Mouse (Mus musculus): Measurements from ENCODE around the gene Prkrip1. TPM values are rescaled to one million over a fixed set of nuclear protein-coding genes. Genes with fewer than 3 reads are reported as not detected.

Prkrip1 gene
- 54.0 and 63.0 TPM in 2 replicates for polyA plus RNA-seq (2015; fragmentation: Nextera tagmentation; extraction: Ambion mirVana)

GRCm38 (mm10) chr5:136198474-136199391, at the start of gene Prkrip1:
Prkrip1 (minus strand) TSS chr5:136198963.
- Histone ChIP-seq H3K36me3 (ENCODE audit: control insufficient read depth, insufficient read depth) (peaks cover 12% of the 10 kb centered on the region), H3K27ac (ENCODE audit: low read length) (peak within 1 kb of the TSS; percentile 91), H3K9me3 (ENCODE audit: control insufficient read depth, low read length) (no peaks in the 10 kb centered on the region), H3K4me2 (ENCODE audit: low read length) (peak within 1 kb of the TSS; percentile 97), H3K9ac (replicated peaks; ENCODE audit: low read depth, low read length) (peak within 1 kb of the TSS; percentile 88), H3K4me1 (replicated peaks; ENCODE audit: control insufficient read depth, insufficient read depth, low read length) (peaks cover 14% of the 10 kb centered on the region), H3K27me3 (replicated peaks; ENCODE audit: control insufficient read depth, insufficient read depth, low read length) (no peaks in the 10 kb centered on the region), H3K4me3 (replicated peaks; ENCODE audit: low read length) (peak within 1 kb of the TSS; percentile 73)
- peak; percentile 87 for ATAC-seq
- WGBS, result under 1% methylated on average over 62 of the region's 62 CpGs

- no peak overlapping the region for H3K4me2 ChIP-seq (ENCODE audit: low read length)
- H3K36me3 ChIP-seq (ENCODE audit: control insufficient read depth, insufficient read depth), result peaks cover 3% of the 10 kb centered on the region; the same call in 1 of the 2 replicates
- WGBS, result 65% methylated on average over 6 of the region's 6 CpGs
- no peaks in the 10 kb centered on the region for H3K9me3 ChIP-seq (ENCODE audit: control insufficient read depth, low read length)
- H3K9ac ChIP-seq (replicated peaks; ENCODE audit: low read depth, low read length), result no peak overlapping the region
- H3K27ac ChIP-seq (ENCODE audit: low read length), result no peak overlapping the region
- peaks cover 8% of the 10 kb centered on the region for H3K4me1 ChIP-seq (replicated peaks; ENCODE audit: control insufficient read depth, insufficient read depth, low read length)
- no peak overlapping the region for H3K4me3 ChIP-seq (replicated peaks; ENCODE audit: low read length)
- no peaks in the 10 kb centered on the region for H3K27me3 ChIP-seq (replicated peaks; ENCODE audit: control insufficient read depth, insufficient read depth, low read length)
- no peak for ATAC-seq
Measured at GRCm38 (mm10) chr5:136248441-136248840, 49.7 kb upstream of the Prkrip1 start.

GRCm38 (mm10) chr5:136246452-136246838, 47.7 kb upstream of the Prkrip1 start, which contains the start of gene Sh2b2:
Sh2b2 (minus strand) TSS chr5:136246556.
- Histone ChIP-seq H3K27ac (ENCODE audit: low read length) (no peak within 1 kb of the TSS), H3K4me2 (ENCODE audit: low read length) (peak within 1 kb of the TSS; percentile 93), H3K4me3 (replicated peaks; ENCODE audit: low read length) (peak within 1 kb of the TSS; percentile 88), H3K9ac (replicated peaks; ENCODE audit: low read depth, low read length) (peak within 1 kb of the TSS; percentile 95), H3K9me3 (ENCODE audit: control insufficient read depth, low read length) (no peaks in the 10 kb centered on the region), H3K4me1 (replicated peaks; ENCODE audit: control insufficient read depth, insufficient read depth, low read length) (peaks cover 24% of the 10 kb centered on the region), H3K36me3 (ENCODE audit: control insufficient read depth, insufficient read depth) (peaks cover 3% of the 10 kb centered on the region; the same call in 1 of the 2 replicates), H3K27me3 (replicated peaks; ENCODE audit: control insufficient read depth, insufficient read depth, low read length) (no peaks in the 10 kb centered on the region)
- ATAC-seq, result no peak
- WGBS, result 86% methylated on average over 2 of the region's 2 CpGs

GRCm38 (mm10) chr5:136245541-136246451, 47.0 kb upstream of the Prkrip1 start:
- Histone ChIP-seq H3K4me1 (replicated peaks; ENCODE audit: control insufficient read depth, insufficient read depth, low read length) (peaks cover 24% of the 10 kb centered on the region), H3K27ac (ENCODE audit: low read length) (peak overlapping the region; percentile 61; the same call in 1 of the 2 replicates), H3K9me3 (ENCODE audit: control insufficient read depth, low read length) (no peaks in the 10 kb centered on the region), H3K36me3 (ENCODE audit: control insufficient read depth, insufficient read depth) (peaks cover 3% of the 10 kb centered on the region; the same call in 1 of the 2 replicates), H3K9ac (replicated peaks; ENCODE audit: low read depth, low read length) (peak overlapping the region; percentile 95), H3K4me2 (ENCODE audit: low read length) (peak overlapping the region; percentile 93), H3K4me3 (replicated peaks; ENCODE audit: low read length) (peak overlapping the region; percentile 88), H3K27me3 (replicated peaks; ENCODE audit: control insufficient read depth, insufficient read depth, low read length) (no peaks in the 10 kb centered on the region)
- no peak for ATAC-seq
- 17% methylated on average over 15 of the region's 15 CpGs for WGBS

GRCm38 (mm10) chr5:136244762-136245540, 46.2 kb upstream of the Prkrip1 start:
- no peaks in the 10 kb centered on the region for H3K27me3 ChIP-seq (replicated peaks; ENCODE audit: control insufficient read depth, insufficient read depth, low read length)
- no peaks in the 10 kb centered on the region for H3K9me3 ChIP-seq (ENCODE audit: control insufficient read depth, low read length)
- H3K9ac ChIP-seq (replicated peaks; ENCODE audit: low read depth, low read length), result peak overlapping the region; percentile 95
- WGBS, result under 1% methylated on average over 40 of the region's 57 CpGs
- H3K36me3 ChIP-seq (ENCODE audit: control insufficient read depth, insufficient read depth), result no peaks in the 10 kb centered on the region
- ATAC-seq, result peak; percentile 90
- peak overlapping the region; percentile 88 for H3K4me3 ChIP-seq (replicated peaks; ENCODE audit: low read length)
- H3K4me1 ChIP-seq (replicated peaks; ENCODE audit: control insufficient read depth, insufficient read depth, low read length), result peaks cover 24% of the 10 kb centered on the region
- H3K4me2 ChIP-seq (ENCODE audit: low read length), result peak overlapping the region; percentile 93
- peak overlapping the region; percentile 87 for H3K27ac ChIP-seq (ENCODE audit: low read length)

GRCm38 (mm10) chr5:136243851-136244761, 45.3 kb upstream of the Prkrip1 start:
- peak overlapping the region; percentile 87 for H3K27ac ChIP-seq (ENCODE audit: low read length)
- peak overlapping the region; percentile 93 for H3K4me2 ChIP-seq (ENCODE audit: low read length)
- H3K9me3 ChIP-seq (ENCODE audit: control insufficient read depth, low read length), result no peaks in the 10 kb centered on the region
- 0% methylated on average over 62 of the region's 67 CpGs for WGBS
- ATAC-seq, result peak; percentile 70
- H3K36me3 ChIP-seq (ENCODE audit: control insufficient read depth, insufficient read depth), result no peaks in the 10 kb centered on the region
- H3K9ac ChIP-seq (replicated peaks; ENCODE audit: low read depth, low read length), result peak overlapping the region; percentile 95
- H3K4me1 ChIP-seq (replicated peaks; ENCODE audit: control insufficient read depth, insufficient read depth, low read length), result peaks cover 24% of the 10 kb centered on the region
- H3K27me3 ChIP-seq (replicated peaks; ENCODE audit: control insufficient read depth, insufficient read depth, low read length), result no peaks in the 10 kb centered on the region
- H3K4me3 ChIP-seq (replicated peaks; ENCODE audit: low read length), result peak overlapping the region; percentile 88

- no peaks in the 10 kb centered on the region for H3K27me3 ChIP-seq (replicated peaks; ENCODE audit: control insufficient read depth, insufficient read depth, low read length)
- no peak overlapping the region for H3K4me2 ChIP-seq (ENCODE audit: low read length)
- 77% methylated on average over 6 of the region's 6 CpGs for WGBS
Measured at GRCm38 (mm10) chr5:136241161-136241560, 42.4 kb upstream of the Prkrip1 start.

GRCm38 (mm10) chr5:136240381-136240780, 41.6 kb upstream of the Prkrip1 start:
- no peaks in the 10 kb centered on the region for H3K36me3 ChIP-seq (ENCODE audit: control insufficient read depth, insufficient read depth)
- H3K9me3 ChIP-seq (ENCODE audit: control insufficient read depth, low read length), result no peaks in the 10 kb centered on the region
- no peak overlapping the region for H3K27ac ChIP-seq (ENCODE audit: low read length)
- no peak overlapping the region for H3K4me3 ChIP-seq (replicated peaks; ENCODE audit: low read length)
- no peak for ATAC-seq
- no peak overlapping the region for H3K9ac ChIP-seq (replicated peaks; ENCODE audit: low read depth, low read length)
- H3K27me3 ChIP-seq (replicated peaks; ENCODE audit: control insufficient read depth, insufficient read depth, low read length), result no peaks in the 10 kb centered on the region
- H3K4me1 ChIP-seq (replicated peaks; ENCODE audit: control insufficient read depth, insufficient read depth, low read length), result peaks cover 35% of the 10 kb centered on the region
- 64% methylated on average over 1 of the region's 1 CpGs for WGBS
- H3K4me2 ChIP-seq (ENCODE audit: low read length), result no peak overlapping the region

More at GRCm38 (mm10) chr5:136241161-136241560, 42.4 kb upstream of the Prkrip1 start:
- no peaks in the 10 kb centered on the region for H3K9me3 ChIP-seq (ENCODE audit: control insufficient read depth, low read length)
- H3K27ac ChIP-seq (ENCODE audit: low read length), result no peak overlapping the region
- no peaks in the 10 kb centered on the region for H3K36me3 ChIP-seq (ENCODE audit: control insufficient read depth, insufficient read depth)
- no peak overlapping the region for H3K4me3 ChIP-seq (replicated peaks; ENCODE audit: low read length)
- ATAC-seq, result no peak
- H3K4me1 ChIP-seq (replicated peaks; ENCODE audit: control insufficient read depth, insufficient read depth, low read length), result peaks cover 36% of the 10 kb centered on the region
- no peak overlapping the region for H3K9ac ChIP-seq (replicated peaks; ENCODE audit: low read depth, low read length)

Data from forebrain, embryonic 16.5 days (tissue).